Mouse (Mus musculus): ENCODE measurements around the gene Matk. TPM values are rescaled to one million over a fixed set of nuclear protein-coding genes. Genes with fewer than 3 reads are reported as not detected.
"Not testable (repeated sequence)": the region's sequence is repeated elsewhere in the genome, so short reads cannot be mapped to it uniquely, and the experiment has no call there.

The Matk gene
- 4.7 and 5.4 TPM in 2 replicates for polyA plus RNA-seq (2015; fragmentation: Nextera tagmentation; extraction: Ambion mirVana)

- peaks cover 74% of the 10 kb centered on the region for H3K27me3 ChIP-seq
- no peak within 1 kb of the TSS for H3K27ac ChIP-seq
- 0 out of 2 replicates have a peak, but pooled peaks cover 10% of the 10 kb centered on the region for H3K36me3 ChIP-seq
- no peaks in the 10 kb centered on the region for H3K9me3 ChIP-seq
- H3K4me1 ChIP-seq: peaks cover 17% of the 10 kb centered on the region
- ATAC-seq (ENCODE audit: low FRiP score, low read depth): peak; percentile 35; the same call in 1 of the 2 replicates
- peak within 1 kb of the TSS; percentile 29 for H3K4me3 ChIP-seq
- WGBS: 12% methylated on average over 43 of the region's 44 CpGs
- peak within 1 kb of the TSS; percentile 56 for H3K9ac ChIP-seq
- peak within 1 kb of the TSS; percentile 56 for H3K4me2 ChIP-seq (replicated peaks)
Observed at GRCm38 (mm10) chr10:81252424-81253419, at the start of gene Matk. Gene Matk, plus strand, starts transcription at chr10:81252935.

DNA sequence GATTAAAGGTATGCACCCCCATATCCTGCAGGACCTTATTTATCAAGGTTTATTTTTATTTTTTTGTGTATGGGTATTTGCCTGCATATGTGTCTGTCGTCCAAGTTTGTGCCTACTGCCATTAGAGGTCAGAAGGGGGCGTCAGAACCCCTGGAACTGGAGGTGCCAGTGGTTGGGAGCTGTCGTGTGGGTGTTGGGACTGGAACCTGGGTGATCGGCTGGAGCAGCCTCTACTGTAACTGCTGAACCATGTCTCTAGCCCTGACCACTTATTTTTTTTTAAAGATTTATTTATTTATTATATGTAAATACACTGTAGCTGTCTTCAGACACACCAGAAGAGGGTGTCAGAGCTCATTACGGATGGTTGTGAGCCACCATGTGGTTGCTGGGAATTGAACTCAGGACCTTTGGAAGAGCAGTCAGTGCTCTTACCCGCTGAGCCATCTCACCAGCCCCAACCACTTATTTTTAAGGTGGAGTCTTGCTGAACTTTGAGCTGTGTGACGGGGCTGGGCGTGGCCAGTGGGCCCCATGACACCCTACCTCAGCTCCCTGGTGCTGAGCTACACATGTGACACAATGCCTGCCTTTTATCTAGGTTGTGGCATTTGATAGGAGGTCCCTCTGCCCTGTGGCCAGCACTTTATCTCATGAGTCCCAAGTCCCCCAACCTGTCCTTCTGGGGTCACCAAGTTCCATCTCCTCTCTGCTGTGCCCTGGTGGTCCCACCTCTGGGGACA lies 49.6 kb upstream of the Matk start:
- WGBS: 68% methylated on average over 8 of the region's 8 CpGs

GRCm38 (mm10) chr10:81204137-81204536 lies 48.6 kb upstream of the Matk start:
- WGBS: 68% methylated on average over 4 of the region's 4 CpGs
- Histone ChIP-seq H3K27ac (no peak overlapping the region), H3K27me3 (peaks cover 10% of the 10 kb centered on the region; the same call in 1 of the 2 replicates), H3K9me3 (no peaks in the 10 kb centered on the region), H3K36me3 (no peaks in the 10 kb centered on the region), H3K4me1 (no peaks in the 10 kb centered on the region), H3K9ac (no peak overlapping the region), H3K4me3 (no peak overlapping the region), H3K4me2 (replicated peaks) (no peak overlapping the region)
- no peak for ATAC-seq (ENCODE audit: low FRiP score, low read depth)

More for the DNA sequence above, 49.6 kb upstream of the Matk start:
- H3K4me1 ChIP-seq: no peaks in the 10 kb centered on the region
- no peak overlapping the region for H3K4me3 ChIP-seq
- no peak overlapping the region for H3K4me2 ChIP-seq (replicated peaks)
- no peak for ATAC-seq (ENCODE audit: low FRiP score, low read depth)
- H3K27ac ChIP-seq: no peak overlapping the region
- H3K9me3 ChIP-seq: no peaks in the 10 kb centered on the region
- H3K9ac ChIP-seq: no peak overlapping the region
- no peaks in the 10 kb centered on the region for H3K36me3 ChIP-seq
- H3K27me3 ChIP-seq: peaks cover 17% of the 10 kb centered on the region; the same call in 1 of the 2 replicates

DNA sequence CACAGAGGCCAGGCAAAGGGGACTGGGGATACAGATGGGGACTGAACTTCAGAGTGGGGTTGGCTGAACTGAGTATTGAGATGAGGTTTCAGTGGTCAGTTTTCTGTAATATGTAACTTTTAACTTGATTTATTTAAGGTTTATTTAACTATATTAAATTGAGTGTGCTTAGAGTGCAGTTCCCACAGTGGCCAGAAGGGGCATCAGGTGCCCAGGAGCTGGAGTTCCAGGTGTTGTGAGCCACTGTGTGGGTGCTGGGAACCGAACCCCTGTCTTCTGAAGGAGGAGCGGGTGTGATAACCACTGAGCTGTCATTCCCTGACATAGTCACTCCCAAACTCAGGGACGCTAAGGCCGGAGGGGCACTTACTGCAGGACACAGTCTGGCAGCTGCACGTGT lies 42.6 kb upstream of the Matk start:
- no peak overlapping the region for H3K4me2 ChIP-seq (replicated peaks)
- H3K27me3 ChIP-seq: no peaks in the 10 kb centered on the region; the same call in 1 of the 2 replicates
- peaks cover 17% of the 10 kb centered on the region for H3K9me3 ChIP-seq
- H3K9ac ChIP-seq: no peak overlapping the region
- WGBS: 94% methylated on average over 5 of the region's 5 CpGs
- H3K4me3 ChIP-seq: no peak overlapping the region
- no peaks in the 10 kb centered on the region for H3K36me3 ChIP-seq
- no peak overlapping the region for H3K27ac ChIP-seq
- no peak for ATAC-seq (ENCODE audit: low FRiP score, low read depth)
- H3K4me1 ChIP-seq: no peaks in the 10 kb centered on the region

GRCm38 (mm10) chr10:81216260-81216659 lies 36.5 kb upstream of the Matk start:
- no peak overlapping the region for H3K4me2 ChIP-seq (replicated peaks)
- no peak overlapping the region for H3K4me3 ChIP-seq
- no peaks in the 10 kb centered on the region for H3K36me3 ChIP-seq
- no peaks in the 10 kb centered on the region for H3K4me1 ChIP-seq
- peaks cover 10% of the 10 kb centered on the region; the same call in 1 of the 2 replicates for H3K27me3 ChIP-seq
- WGBS: 81% methylated on average over 6 of the region's 6 CpGs
- H3K9me3 ChIP-seq: peaks cover 11% of the 10 kb centered on the region
- no peak overlapping the region for H3K27ac ChIP-seq
- no peak overlapping the region for H3K9ac ChIP-seq
- no peak for ATAC-seq (ENCODE audit: low FRiP score, low read depth)

- Histone ChIP-seq H3K9me3 (peaks cover 7% of the 10 kb centered on the region; the same call in 1 of the 2 replicates), H3K27me3 (peaks cover 10% of the 10 kb centered on the region; the same call in 1 of the 2 replicates), H3K4me1 (no peaks in the 10 kb centered on the region), H3K4me3 (no peak overlapping the region), H3K4me2 (replicated peaks) (no peak overlapping the region), H3K9ac (no peak overlapping the region), H3K27ac (no peak overlapping the region), H3K36me3 (no peaks in the 10 kb centered on the region)
- ATAC-seq (ENCODE audit: low FRiP score, low read depth): no peak
- 85% methylated on average over 6 of the region's 6 CpGs for WGBS
Observed at GRCm38 (mm10) chr10:81216810-81217209, 35.9 kb upstream of the Matk start.

- ATAC-seq (ENCODE audit: low FRiP score, low read depth); H3K27ac ChIP-seq; H3K4me1 ChIP-seq; H3K4me2 ChIP-seq (replicated peaks); H3K4me3 ChIP-seq; H3K9me3 ChIP-seq; H3K9ac ChIP-seq; H3K36me3 ChIP-seq: not testable (repeated sequence)
- peaks cover 10% of the 10 kb centered on the region; the same call in 1 of the 2 replicates for H3K27me3 ChIP-seq
- 19% methylated on average over 1 of the region's 1 CpGs for WGBS
Observed at GRCm38 (mm10) chr10:81217267-81217666, 35.5 kb upstream of the Matk start.

DNA sequence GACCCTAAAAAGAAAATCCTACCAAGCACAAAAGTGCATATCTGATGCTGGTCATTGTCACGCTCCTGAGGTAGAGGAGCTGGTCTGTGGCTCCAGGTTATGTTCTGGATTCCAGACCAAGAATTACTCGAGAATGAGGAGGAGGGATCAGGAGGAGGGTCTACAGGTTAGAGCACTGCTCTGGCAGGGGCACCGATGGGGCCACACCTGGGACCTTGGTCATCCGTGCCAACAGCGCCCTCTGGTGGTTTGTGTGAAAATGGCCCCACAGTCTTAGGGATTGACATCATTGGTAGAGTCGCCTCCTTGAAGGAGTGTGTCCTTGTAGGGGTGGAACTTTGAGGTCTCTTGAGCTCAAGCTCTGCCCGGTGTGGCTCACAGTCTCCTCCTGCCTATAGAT lies 34.8 kb upstream of the Matk start:
- no peak for ATAC-seq (ENCODE audit: low FRiP score, low read depth)
- no peaks in the 10 kb centered on the region for H3K36me3 ChIP-seq
- no peaks in the 10 kb centered on the region for H3K4me1 ChIP-seq
- no peak overlapping the region for H3K9ac ChIP-seq
- no peaks in the 10 kb centered on the region for H3K9me3 ChIP-seq
- H3K27ac ChIP-seq: no peak overlapping the region
- H3K4me3 ChIP-seq: no peak overlapping the region
- H3K27me3 ChIP-seq: peaks cover 10% of the 10 kb centered on the region; the same call in 1 of the 2 replicates
- H3K4me2 ChIP-seq (replicated peaks): no peak overlapping the region
- 39% methylated on average over 7 of the region's 7 CpGs for WGBS

GRCm38 (mm10) chr10:81221402-81222015 lies 31.2 kb upstream of the Matk start:
- Histone ChIP-seq H3K4me2 (replicated peaks) (no peak overlapping the region), H3K27me3 (peaks cover 10% of the 10 kb centered on the region; the same call in 1 of the 2 replicates), H3K9me3 (no peaks in the 10 kb centered on the region), H3K27ac (no peak overlapping the region), H3K36me3 (no peaks in the 10 kb centered on the region), H3K4me1 (no peaks in the 10 kb centered on the region), H3K4me3 (no peak overlapping the region), H3K9ac (no peak overlapping the region)
- no peak for ATAC-seq (ENCODE audit: low FRiP score, low read depth)
- WGBS: 88% methylated on average over 5 of the region's 5 CpGs

DNA sequence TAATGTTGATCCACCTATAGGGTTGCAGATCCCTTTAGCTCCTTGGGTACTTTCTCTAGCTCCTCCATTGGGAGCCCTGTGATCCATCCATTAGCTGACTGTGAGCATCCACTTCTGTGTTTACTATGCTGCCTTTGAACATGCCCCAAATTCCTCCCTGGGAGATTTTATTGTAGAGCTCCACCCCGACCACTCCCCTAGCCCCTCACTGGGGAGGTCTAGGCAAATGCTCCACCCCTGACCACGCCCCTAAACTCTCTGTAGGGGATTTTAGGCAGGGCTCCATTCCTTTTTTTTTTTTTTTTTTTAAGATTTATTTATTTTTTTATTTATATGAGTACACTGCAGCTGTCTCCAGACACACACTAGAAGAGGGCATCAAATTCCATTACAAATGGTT lies 29.0 kb upstream of the Matk start:
- not testable (repeated sequence) for H3K9me3 ChIP-seq; H3K4me1 ChIP-seq; H3K9ac ChIP-seq; H3K36me3 ChIP-seq; H3K4me2 ChIP-seq (replicated peaks); H3K4me3 ChIP-seq; H3K27ac ChIP-seq; ATAC-seq (ENCODE audit: low FRiP score, low read depth)
- peaks cover 22% of the 10 kb centered on the region for H3K27me3 ChIP-seq
- WGBS: 48% methylated on average over 2 of the region's 2 CpGs

GRCm38 (mm10) chr10:81229735-81230437 lies 22.8 kb upstream of the Matk start:
- Histone ChIP-seq H3K27me3 (peaks cover 53% of the 10 kb centered on the region), H3K9me3 (no peaks in the 10 kb centered on the region), H3K4me3 (peak overlapping the region; percentile 20), H3K9ac (peak overlapping the region; percentile 39; the same call in 1 of the 2 replicates), H3K4me1 (peaks cover 15% of the 10 kb centered on the region), H3K4me2 (replicated peaks) (peak overlapping the region; percentile 50), H3K36me3 (no peaks in the 10 kb centered on the region), H3K27ac (no peak overlapping the region)
- ATAC-seq (ENCODE audit: low FRiP score, low read depth): no peak
- WGBS: 13% methylated on average over 20 of the region's 20 CpGs

Data from limb, embryonic 13.5 days (tissue).